Mouse (Mus musculus) gastrocnemius, postnatal 36 days (tissue): ENCODE measurements around the gene Lrrfip1. TPM values are rescaled to one million over a fixed set of nuclear protein-coding genes. Genes with fewer than 3 reads are reported as not detected.

Source experiments
- DNase-seq, 2 experiments: peaks; one replicate each; pipeline ENCODE4 v3.0.0; 2022
- intact Hi-C: fragments of 180-260 bp; cut with DNase I; formaldehyde crosslinking; loops from one replicate; pipeline ENCODE4 v1.15.1; 2025
- total RNA-seq, 2 experiments: library from RNA; stranded (reverse); gene quantifications; 2 replicates each; pipeline ENCODE4 v1.2.3; 2021

The Lrrfip1 gene
- total RNA-seq, 2 experiments from 2014 or later: 159 to 165 TPM

DNA sequence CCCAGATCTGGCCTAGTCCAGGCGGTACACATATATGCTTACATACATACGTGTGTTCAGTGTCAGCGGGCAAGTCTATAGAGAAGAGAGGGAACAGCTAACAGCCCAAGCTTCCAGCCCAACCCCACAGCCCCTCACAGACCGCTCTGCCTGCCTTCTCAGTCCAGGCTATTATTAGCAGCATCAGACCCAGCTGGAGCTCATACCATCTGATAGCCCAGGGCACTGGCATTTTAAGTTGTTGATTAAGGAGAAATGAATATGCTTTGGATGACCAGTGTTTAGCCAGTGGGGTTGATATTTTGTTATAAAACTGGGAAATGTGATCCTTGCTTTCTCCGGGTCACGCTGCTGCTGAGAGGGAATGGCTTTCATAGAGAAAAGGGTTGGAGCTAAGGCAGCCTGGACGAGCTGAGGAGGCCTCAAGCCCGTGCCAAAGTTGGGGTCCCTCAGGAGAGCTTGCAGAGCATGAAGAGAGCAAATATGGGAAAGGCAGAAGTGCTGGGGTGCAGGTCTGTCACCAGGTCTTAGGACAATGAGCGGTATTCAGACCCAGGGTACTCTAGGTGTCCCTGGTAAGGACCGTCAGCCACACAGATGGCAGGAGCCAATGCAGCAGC is 73.2 kb downstream of the Lrrfip1 start:
- no peak for DNase-seq
- intact Hi-C loops: no loop called here

DNA sequence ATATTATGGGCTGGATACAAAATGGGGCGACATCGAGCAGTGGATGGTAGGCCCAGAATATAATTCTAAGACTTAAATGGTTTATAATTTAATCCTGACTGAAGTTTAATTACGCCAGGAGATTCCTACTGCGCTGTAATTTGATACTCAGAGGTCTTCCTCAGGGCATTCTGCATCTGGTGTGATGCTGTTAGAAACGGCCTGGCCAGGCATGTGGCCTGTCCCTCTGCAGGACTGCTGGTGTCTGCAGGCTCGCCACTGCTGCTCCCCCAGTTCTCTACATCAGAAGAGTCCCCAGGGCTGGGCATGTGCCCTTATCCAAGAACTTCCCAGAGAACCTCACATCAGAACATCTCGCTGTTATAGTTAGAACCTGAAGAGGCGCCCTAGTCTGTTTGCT is 78.4 kb downstream of the Lrrfip1 start:
- no peak for DNase-seq
- intact Hi-C loops: no loop called here

DNA sequence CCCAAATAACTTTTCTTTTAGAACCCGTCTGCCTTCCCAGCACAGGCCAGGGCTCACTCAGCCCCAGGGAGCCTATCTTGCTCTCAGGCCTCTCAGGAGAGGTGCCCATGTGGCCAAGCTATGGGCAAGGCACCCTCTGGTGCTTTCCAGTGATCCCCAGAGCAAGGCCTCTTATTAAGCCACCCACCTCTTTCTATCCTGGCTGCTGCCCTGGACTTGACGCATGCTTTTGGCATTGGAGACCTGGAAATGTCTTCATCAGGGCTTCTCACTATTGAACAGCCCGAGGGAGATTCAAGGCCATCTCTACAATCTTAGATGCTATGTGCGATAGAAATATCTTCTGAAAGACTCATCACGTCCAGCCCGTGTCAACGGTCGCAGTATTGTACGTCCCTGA is 78.9 kb downstream of the Lrrfip1 start:
- intact Hi-C loops: no loop called here
- DNase-seq: no peak

DNA sequence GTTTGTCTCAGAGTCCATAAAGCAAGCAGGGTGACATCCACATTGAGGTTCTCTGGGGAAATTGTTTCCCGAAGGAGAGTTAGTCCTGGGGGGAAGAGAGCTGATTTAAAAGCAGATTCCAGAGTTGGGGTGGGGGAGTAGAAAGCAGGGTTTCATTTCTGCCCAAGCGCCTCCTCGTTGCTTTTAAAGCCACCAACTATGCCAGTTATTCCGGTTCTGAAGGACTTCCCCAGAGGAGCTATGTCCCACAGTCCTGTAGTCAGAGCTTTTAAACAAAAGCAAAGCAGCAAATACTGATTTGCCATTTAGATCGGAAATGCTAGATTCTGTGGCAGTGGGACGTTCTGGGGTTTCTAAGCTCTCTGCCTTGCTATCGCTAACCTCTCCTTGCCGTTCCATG is 79.4 kb downstream of the Lrrfip1 start:
- DNase-seq: no peak
- intact Hi-C loops: no loop called here

DNA sequence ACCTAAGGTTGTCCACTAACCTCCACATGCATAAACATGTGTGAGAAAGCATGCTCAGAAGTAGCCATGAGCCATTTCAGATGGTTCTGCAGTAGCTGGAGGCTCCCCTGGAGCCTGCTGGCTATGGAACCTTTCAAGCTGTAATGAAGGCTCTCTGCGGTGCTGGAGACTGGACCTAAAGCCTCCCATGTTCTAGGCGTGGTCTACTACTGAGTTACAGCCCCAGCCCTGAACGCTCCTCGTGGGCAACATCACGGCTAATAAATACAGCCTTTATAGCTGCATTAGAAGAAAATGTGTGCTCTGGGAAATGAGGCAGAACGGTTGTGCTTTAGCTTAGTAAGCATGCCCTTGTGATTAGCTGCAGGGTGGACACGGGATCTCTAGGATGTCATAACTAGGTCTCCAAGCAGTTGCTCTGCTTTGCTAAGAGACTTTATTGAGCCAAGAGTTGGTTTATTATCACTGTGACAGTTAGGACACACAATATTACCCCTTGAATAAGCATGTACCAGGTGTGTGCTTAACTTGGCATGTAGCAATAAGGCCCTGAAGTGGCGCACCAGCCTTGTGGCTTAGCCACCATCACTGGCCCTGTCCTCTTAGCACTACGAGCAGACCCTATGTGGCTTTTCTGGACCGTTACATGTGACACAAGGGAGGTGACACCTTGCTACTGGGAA is 81.3 kb downstream of the Lrrfip1 start:
- DNase-seq: no peak
- intact Hi-C loops: no loop called here

DNA sequence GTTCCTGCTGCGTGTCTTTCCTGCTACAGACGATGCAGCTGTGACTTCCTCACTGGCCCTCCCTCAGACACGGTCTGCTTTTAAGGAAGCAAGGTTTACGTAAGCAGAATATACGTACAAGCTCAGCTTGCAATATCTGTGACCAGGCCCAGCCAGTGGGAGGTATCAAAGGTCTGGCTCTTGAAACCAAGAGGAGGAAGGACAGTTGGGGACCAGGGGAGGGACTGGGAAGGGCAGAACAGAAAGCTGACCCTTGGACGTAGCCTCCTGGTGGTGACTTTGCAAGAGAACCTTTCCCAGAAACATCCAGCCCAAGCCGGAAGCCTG is 81.8 kb downstream of the Lrrfip1 start:
- intact Hi-C loops: no loop called here
- DNase-seq: no peak

DNA sequence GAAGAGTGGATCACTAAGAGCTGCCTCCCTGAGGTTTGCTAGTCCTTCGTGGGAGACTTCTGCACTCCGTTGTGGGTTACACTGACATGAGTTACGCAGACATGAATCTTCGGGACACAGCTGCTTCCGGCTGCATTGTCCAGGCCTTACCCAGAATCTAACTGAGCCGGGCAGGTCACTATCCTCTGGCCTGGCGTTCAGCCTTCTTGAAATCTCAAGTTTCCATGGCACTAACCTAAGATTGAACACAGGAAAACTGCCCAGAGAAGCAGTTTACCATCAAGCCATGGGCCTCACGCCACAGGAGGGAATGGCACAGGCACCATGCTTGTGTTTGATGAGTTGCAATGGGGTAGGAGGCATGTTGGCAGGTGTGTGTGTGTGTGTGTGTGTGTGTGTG is 85.8 kb downstream of the Lrrfip1 start:
- no peak for DNase-seq
- intact Hi-C loops: no loop called here

DNA sequence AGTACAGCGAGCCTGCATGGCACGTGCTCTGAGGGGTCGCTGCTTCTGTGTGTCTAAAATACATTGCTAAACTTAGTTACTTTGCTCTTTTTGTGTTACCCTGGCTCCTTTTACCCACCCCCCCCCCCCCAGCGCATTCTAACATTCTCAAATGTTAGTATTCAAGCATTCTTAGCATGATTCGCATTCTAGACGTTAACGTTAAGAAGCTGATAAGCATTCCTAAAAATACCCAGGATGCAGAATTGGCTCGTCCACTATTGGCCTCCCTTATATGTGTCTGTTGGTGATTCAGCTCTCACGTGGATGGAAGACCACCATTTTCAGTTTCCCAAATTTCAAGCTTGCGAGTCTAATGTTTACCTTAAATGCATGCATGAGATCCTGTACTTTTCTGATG is 86.5 kb downstream of the Lrrfip1 start:
- no peak for DNase-seq
- intact Hi-C loops: no loop called here

DNA sequence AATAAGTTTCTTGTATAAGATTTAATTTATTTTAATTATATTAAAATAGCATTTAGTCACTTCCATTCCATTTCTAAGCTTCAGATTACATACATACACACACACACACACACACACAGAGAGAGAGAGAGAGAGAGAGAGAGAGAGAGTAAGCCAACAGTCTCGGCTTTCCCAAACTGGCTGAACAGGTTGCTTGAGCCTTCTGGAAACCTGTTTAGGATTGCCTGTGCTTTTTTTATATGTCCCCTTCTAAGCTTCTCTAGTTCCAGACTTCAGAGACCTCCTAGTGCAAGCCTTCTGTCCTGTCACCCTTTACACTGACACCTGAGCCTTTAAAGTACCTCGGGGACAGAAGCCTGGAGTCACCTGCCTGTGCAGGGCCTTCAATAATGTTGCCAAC is 87.1 kb downstream of the Lrrfip1 start:
- DNase-seq: no peak
- intact Hi-C loops: no loop called here

DNA sequence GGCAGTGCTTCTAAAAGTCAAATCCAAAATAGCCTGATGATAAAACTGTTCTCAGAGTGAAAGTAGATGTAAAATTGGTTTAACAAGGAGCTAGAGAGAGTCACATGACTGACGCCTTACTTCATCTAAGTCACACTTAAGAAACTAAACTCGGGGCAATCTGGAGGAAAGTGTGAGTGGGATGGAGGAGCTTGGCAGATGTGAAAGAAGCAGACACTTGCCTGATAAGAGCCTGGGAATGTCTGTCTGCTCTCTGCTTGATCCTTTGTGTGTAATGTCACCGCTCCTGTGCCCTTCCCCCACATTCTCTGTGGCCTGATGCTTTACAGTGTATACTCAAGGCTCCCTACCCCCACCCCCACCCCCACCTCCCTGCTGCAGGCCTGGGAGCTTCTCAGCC is 87.8 kb downstream of the Lrrfip1 start:
- intact Hi-C loops: no loop called here
- no peak for DNase-seq

DNA sequence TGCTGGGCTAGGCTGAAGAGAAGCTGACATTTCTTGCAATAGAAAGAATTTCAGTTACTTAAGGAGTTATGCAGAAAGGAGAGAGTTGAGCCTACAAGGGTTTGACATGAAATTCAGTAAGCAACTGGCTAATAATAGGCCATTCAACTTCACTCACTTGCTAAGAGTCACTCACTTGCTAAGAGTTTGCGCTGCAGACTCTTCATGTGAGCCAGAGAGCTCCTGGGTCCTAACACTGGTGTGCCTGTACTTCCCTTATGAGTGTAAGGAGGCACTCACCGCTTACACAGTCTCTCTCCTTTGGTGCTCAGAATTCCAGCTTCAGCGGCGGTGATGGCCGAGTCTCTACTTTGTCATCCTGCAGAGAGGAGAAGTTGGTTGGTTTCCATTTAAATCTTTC is 88.2 kb downstream of the Lrrfip1 start:
- no peak for DNase-seq
- intact Hi-C loops: no loop called here

DNA sequence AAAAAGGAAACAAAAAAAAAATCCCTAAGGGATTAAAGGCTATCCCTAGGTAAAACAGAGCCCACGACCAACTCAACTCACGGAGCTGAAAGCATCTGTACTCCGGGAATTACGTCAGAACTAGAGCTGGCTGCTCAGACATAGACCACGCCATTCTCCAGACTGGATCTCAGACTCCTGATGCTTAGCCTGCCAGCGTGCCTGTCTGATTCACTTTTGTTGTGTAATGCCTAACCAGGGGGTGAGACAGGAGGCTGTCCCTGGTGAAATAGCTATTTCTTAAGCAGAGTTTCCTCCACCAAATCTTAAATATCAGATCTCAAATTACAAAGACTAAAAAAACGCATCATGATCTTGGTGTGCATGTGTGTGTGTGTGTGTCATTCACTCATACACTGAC is 89.5 kb downstream of the Lrrfip1 start:
- intact Hi-C loops: no loop called here
- no peak for DNase-seq

DNA sequence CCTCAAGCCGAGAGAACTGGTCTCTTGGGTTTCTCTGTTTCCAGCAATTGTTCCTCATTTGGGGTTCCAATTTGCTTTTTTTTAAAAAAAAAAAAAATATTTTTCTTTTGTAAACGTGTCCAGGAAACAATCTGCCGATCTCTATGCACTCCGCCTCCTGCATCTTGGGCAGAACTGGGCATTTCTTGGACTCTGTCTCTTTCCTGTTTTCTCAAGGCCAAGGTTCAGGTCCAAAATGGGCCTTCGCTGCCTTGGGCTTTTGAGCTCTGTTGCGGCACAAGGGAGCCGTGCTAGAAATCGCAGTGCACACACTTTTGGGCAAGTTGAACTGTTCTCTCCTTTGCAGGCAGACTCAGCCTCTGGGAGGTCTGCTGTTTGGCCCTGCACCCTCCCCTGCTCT is 90.4 kb downstream of the Lrrfip1 start:
- DNase-seq: no peak
- intact Hi-C loops: no loop called here

DNA sequence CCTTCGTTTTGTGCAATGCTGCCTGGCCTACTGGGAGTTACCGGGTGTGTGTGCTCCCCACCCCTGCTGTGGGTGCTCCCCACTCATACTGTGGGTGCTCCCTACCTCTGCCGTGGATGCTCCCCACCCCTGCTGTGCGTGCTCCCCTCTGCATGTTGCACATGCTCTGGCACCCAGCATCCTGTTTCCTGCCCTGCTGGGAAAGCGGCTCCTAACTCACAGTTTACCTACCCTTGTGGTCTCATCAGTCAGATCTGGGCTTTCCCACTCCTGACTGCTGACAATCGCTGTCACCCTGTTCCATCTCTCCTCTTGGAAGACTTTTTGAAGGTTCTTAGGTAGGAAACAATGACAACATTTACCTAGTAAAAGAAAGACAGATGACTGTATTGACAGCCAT is 91.9 kb downstream of the Lrrfip1 start:
- intact Hi-C loops: no loop called here
- no peak for DNase-seq

DNA sequence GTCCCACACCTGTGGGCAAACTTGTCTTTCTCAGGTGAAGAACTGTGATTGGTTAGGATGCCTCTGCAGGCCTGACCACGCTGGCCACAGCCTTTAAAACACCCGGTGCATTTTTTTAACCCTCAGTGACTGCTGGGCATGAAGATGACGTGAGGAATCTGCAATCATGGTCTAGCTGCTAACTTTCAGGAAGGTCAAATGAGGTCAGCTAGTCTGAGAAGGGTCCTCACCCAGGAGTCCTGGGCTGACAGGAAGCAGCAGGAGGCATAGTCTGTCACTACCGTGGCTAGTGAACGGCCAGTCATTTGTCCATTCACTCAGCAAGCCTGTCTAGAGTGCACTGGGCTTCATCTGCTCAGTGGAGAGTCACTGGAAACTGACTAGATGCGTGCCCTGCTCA is 93.9 kb downstream of the Lrrfip1 start:
- DNase-seq: no peak
- intact Hi-C loops: no loop called here

DNA sequence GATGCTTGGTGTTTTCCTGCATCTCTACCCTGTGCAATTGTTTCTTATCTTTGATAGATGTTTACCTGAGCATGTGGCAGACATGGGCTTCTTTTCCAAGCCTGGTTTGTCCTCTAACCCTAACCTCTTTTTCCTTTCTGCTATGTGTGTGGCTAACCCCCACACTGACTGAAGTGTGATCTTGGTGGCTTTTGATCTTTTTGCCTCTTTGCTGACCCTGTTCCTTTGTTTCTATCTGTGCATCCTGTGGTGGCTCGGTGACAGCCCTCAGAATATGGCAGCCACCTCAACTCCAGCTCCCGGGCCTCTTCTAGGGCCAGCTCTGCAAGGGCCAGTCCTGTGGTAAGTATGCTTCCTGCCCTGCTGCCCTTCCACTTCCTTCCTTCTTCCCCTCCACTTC is 94.8 kb downstream of the Lrrfip1 start:
- no peak for DNase-seq
- intact Hi-C loops: no loop called here

DNA sequence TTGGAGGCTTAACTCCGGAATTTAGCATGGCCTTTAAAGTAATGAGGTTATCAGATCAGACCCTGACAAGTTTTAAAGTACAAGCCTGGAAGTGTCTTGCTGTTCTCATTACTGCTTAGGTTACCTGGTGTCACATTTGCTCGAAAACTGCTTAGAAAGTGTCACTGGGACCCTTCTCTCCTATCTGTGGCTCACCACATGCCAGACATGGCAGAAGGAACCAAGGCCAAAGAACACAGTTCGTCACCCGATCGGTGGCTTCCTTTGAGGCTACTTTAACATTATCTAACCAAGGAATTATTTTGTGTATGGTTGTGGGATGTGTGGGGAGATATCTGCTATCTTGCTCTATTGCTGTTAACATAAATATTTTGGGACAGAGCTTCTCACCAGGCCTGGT is 95.5 kb downstream of the Lrrfip1 start:
- intact Hi-C loops: no loop called here
- no peak for DNase-seq

DNA sequence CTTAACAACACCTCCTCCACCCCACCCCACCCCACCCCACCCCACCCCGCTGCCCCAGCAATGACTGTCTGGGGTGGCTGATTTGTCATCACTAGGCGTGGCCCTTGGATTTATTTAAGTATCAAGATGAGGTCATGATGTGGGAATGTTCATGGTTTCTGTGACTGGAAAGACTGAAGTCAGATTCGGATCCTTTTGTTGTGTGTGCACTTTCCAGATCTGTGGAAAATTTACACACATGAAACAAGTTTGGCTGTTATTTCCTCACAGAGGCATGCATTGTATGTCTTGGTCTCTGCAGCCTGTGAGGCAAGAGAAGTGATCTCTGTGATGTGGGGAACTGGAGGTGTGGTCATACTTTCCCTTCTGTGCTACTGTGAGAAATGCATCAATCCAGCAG is 96.7 kb downstream of the Lrrfip1 start:
- DNase-seq: no peak
- intact Hi-C loops: no loop called here

DNA sequence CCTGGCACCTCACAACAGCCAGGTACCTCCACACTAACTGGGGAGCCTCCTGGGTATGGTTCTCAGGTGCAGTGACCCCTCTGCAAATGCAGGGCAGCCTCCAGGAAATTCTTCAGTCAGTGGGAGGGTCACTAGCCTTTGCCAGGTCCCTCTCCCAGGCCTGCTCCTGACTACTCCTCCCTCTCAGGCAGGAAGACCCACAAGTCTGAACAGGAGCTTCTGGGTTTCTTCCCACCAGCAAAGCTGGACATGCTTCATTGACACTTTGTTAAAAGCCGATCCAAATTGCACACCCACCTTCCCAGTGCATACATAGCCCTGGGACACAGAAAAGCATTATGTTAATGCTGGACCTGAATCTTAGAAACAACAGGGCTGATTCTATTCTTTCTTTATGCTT is 97.3 kb downstream of the Lrrfip1 start:
- DNase-seq: no peak
- intact Hi-C loops: loop anchor here (2.0 kb wide), 1 partner anchor 53 kb away; no protein-coding TSS in a partner anchor

DNA sequence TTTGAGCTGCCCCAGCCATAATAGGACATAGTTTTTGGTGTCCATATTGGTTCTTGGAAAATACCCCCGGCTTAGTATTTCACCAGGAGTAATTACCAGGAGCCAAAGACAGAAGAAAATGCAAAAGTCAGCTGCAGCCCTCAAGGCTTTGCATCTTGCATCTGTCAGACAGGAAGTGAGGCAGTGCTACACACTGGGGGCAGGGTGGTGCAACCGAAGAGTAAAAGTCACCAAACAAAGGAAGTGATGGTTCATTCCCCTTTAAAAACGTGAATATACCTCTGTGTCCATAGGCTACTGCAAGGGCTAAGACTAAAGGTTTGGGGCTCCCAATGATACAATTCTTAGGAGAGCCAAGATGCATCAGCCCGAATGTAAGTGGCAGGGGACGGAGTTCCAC is 98.0 kb downstream of the Lrrfip1 start:
- intact Hi-C loops: loop anchor here (2.0 kb wide), 1 partner anchor 54 kb away; no protein-coding TSS in a partner anchor

DNA sequence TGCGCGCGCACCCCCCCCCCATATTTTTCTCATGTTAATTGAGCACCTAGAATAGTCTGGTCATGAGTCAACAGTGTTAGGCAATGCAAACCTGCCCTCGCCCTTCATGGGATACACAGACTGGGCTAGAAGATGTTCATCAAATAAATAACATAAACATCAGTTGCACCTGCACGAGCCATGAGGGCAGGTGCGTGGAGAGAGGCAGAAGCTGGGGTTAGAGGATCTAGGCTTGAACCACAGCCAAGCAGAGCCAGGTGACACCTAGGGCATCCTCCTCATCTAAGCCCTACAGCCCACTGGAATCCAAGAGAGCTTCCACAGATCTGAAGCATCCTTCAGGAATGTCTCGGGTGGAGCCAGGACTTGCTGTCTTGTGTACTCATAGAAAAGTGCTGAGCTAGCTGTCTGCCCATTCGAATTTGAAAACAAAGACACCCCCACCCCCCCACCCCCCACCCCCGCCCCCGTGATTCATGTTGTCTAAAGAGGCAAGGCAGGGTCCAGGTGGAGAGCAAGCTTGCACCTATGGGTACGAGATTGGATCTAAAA is 98.8 kb downstream of the Lrrfip1 start:
- intact Hi-C loops: loop anchor here (2.0 kb wide), 1 partner anchor 55 kb away; no protein-coding TSS in a partner anchor
- no peak for DNase-seq

More for the DNA sequence above, 98.0 kb downstream of the Lrrfip1 start:
- no peak for DNase-seq

DNA sequence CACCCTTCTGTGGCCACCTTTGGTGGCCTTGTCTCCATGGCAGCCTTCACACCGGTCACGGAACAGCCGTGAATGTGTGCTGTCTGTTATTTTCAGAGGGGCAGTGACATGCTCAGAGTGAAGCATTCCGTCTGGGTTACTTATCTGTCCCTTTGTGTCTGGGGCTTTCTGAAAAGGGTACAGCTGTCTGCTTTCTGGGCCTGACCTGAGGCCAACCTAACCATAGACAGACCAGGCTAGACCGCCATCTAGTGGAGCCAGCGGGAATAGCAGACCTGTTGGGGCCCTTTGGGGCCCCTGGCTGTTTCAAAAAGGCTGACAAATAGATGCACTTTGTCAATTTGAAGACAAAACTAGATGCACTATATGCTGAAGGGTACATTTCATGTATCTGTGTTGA is 100.3 kb downstream of the Lrrfip1 start:
- peak; percentile 56 to 73 for DNase-seq
- intact Hi-C loops: loop anchor here (2.0 kb wide), 1 partner anchor 126 kb away; no protein-coding TSS in a partner anchor
